Mouse (Mus musculus) liver, embryonic 14.5 days (tissue): ENCODE results near the gene Mea1. TPM values are rescaled to one million over a fixed set of nuclear protein-coding genes. Genes with fewer than 3 reads are reported as not detected.
A peak's percentile ranks its signal among the peaks of the same experiment; 100 is the strongest.

Experiments used
- ATAC-seq: fragments of 200-750 bp; cut with Nextera tagmentation; 2 replicates; pipeline ENCODE4 v1.8.0; 2017; ENCODE audit warnings: moderate number of reproducible peaks, mild to moderate bottlenecking, moderate library complexity; ENCODE audit not compliant: insufficient read depth
- DNase-seq, 3 experiments: peaks; one replicate each; pipeline ENCODE4 v3.0.0-alpha.2; 2012 to 2013; ENCODE audit warnings: low read depth in 3 of 3, low spot score in 3 of 3
- H3K27ac ChIP-seq: fragments of 300-500 bp; sonication (generic); 2 replicates; pipeline ENCODE4 v1.5.1; 2014; ENCODE audit warnings: moderate library complexity, mild to moderate bottlenecking, control low read depth, inconsistent platforms
- H3K27me3 ChIP-seq: fragments of 300-500 bp; sonication (generic); 2 replicates; pipeline ENCODE4 v1.6.1; 2014; ENCODE audit warnings: mild to moderate bottlenecking, low read length, moderate library complexity; ENCODE audit not compliant: control insufficient read depth, insufficient read depth
- H3K36me3 ChIP-seq: fragments of 300-500 bp; sonication (generic); replicated peaks from 2 replicates; pipeline ENCODE4 v1.6.1; 2014; ENCODE audit warnings: low read depth; ENCODE audit not compliant: control insufficient read depth, insufficient read depth
- H3K4me1 ChIP-seq, 2 experiments: fragments of 200-500 bp in 1 of 2; fragments of 300-500 bp in 1 of 2; sonication (generic) in 1 of 2; replicated peaks; 2 replicates each; pipeline ENCODE4 v1.6.1; 2012 to 2014; ENCODE audit warnings: antibody characterized with exemption in 1 of 2, inconsistent platforms in 1 of 2, low read length in 1 of 2; ENCODE audit not compliant: control insufficient read depth in 2 of 2, insufficient read depth in 2 of 2
- H3K4me2 ChIP-seq: fragments of 300-500 bp; sonication (generic); 2 replicates; pipeline ENCODE4 v1.6.1; 2014; ENCODE audit warnings: low read depth, mild to moderate bottlenecking, control low read depth, moderate library complexity
- H3K4me3 ChIP-seq, 2 experiments: fragments of 200-500 bp in 1 of 2; fragments of 300-500 bp in 1 of 2; sonication (generic) in 1 of 2; 2 replicates each; pipeline ENCODE4 v1.5.1; 2012 to 2014; ENCODE audit warnings: low read depth in 2 of 2, low read length in 2 of 2, mild to moderate bottlenecking in 2 of 2, control low read depth in 1 of 2, inconsistent platforms in 1 of 2, moderate library complexity in 1 of 2; ENCODE audit not compliant: insufficient read depth in 1 of 2
- H3K9ac ChIP-seq: fragments of 300-500 bp; sonication (generic); replicated peaks from 2 replicates; pipeline ENCODE4 v1.6.1; 2014; ENCODE audit warnings: mild to moderate bottlenecking, control low read depth, moderate library complexity
- H3K9me3 ChIP-seq: fragments of 300-500 bp; sonication (generic); 2 replicates; pipeline ENCODE4 v1.6.1; 2016; ENCODE audit warnings: low read length, mixed read lengths; ENCODE audit not compliant: control insufficient read depth
- CTCF ChIP-seq: IDR thresholded peaks from 2 replicates; pipeline ENCODE4 v1.5.1; 2016; ENCODE audit warnings: antibody characterized with exemption, low read depth, control low read depth
- EP300 ChIP-seq: IDR thresholded peaks from 2 replicates; pipeline ENCODE4 v1.6.1; 2016; ENCODE audit warnings: antibody characterized with exemption, low read depth
- WGBS: fragments of 180-500 bp; shearing (Covaris S2); extraction: QIAGEN DNeasy Blood & Tissue Kit; methylation state at CpG from one replicate; pipeline ENCODE4 v1.1.7; 2014; ENCODE audit not compliant: insufficient replicate concordance; 5-methylcytosine and 5-hydroxymethylcytosine counted together
- polyA plus RNA-seq, 2 experiments: library from polyadenylated mRNA; depleted of rRNA in 1 of 2; stranded (reverse) in 1 of 2; unstranded in 1 of 2; fragments of >200 nt; fragmentation: Nextera tagmentation in 1 of 2; extraction: Ambion mirVana in 1 of 2; gene quantifications; 2 replicates each; pipeline versions ENCODE4 v1.2.1 to v1.2.3; 2012 to 2014

Mea1 gene
- polyA plus RNA-seq, 2 experiments, result 34.4 to 62.4 TPM

DNA sequence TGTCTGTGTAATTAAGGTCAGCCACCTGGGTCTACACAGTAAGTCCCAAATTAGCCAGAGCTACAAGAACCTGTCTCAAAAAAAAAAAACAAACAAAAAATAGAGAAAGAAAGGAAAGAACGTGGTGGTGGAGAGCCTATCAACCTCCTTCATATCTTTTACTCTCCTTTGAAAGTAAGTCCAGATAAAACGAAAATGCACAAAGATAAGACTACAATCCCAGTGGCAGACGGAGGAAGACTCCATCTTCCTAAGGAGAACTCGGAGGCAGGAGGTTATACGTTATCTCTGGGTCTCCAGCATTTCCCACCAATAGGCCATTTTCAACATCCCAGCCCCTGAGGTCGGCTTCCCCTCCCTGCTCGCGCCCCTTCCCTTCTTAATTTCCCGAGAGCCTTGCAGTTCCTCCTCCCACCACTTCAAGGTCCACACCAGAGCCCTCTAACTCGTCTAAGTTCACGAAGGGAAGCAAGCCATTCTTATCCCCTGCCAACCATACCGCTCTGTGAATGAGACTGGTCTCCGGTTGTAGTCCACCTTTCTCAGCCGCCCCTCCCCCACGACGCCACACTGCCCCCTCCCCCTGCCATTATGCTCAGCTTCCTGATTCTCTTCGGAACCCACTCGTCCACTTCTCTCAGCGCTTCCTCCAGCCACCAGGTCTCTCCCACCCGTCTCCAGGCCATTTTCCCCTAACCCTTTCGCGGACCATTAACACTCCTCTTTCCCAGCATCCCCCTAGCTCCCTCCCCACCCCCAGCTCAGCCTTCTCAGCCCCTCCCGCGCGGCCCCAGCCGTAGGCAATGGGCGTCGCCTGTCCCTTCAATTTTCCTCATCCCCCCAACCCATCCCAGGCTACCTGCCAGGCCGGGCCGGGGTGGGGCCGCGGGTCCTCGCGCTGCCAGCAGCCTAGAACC lies 1.5 kb downstream of the Mea1 start:
- H3K4me3 ChIP-seq, result peak overlapping the region; percentile 65 to 69
- DNase-seq (peak in 1 of 3 experiments; percentile 40), ATAC-seq (peak; percentile 0; the same call in 1 of the 2 replicates)
- peak; percentile 51 for TF ChIP-seq CTCF
- TF ChIP-seq EP300, result no peak
- no peaks in the 10 kb centered on the region for H3K27me3 ChIP-seq
- peak overlapping the region; percentile 76 for H3K9ac ChIP-seq
- WGBS, result under 1% methylated on average over 34 of the region's 34 CpGs
- H3K27ac ChIP-seq, result peak overlapping the region; percentile 19
- H3K9me3 ChIP-seq, result no peaks in the 10 kb centered on the region
- peaks cover 14 to 19% of the 10 kb centered on the region in 2 experiments for H3K4me1 ChIP-seq
- peaks cover 29% of the 10 kb centered on the region for H3K36me3 ChIP-seq
- peak overlapping the region; percentile 88 for H3K4me2 ChIP-seq

DNA sequence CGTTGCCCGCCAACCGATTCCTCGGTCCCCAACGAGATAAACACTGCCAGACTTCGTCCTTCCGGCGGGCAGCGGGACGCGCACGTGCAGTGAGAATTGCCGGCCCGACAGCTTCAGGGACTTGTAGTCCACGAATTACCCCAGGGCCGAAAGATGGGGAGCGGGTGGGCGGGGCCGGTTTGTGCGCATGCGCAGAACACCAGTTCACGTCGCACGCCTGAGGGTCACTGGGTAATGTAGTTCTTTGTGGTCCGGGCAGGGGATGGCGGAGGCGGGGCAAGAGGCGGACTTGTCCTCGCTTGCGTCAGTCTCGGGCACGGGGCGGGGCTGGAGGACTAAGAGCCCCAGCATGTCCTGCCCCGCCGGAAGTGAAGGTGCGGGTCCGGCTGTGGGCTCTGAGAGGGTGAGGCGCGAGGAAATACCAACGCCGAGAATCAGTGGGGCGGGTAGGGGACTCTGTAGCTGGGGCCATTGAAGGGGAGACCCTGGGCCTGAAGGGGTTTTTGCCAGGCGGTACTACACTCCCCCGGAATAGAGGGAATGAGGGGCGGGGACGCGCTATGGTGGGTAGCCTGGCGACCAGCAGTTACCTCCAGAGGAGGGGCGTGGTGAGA lies 2.3 kb downstream of the Mea1 start, which contains the start of gene Klhdc3:
Gene Klhdc3 (minus strand): TSS at position 155 of the 614 bp plus-strand sequence.
- under 1% methylated on average over 49 of the region's 49 CpGs for WGBS
- H3K4me1 ChIP-seq, result peaks cover 14 to 19% of the 10 kb centered on the region in 2 experiments
- peaks cover 25% of the 10 kb centered on the region for H3K36me3 ChIP-seq
- no peak for TF ChIP-seq EP300
- TF ChIP-seq CTCF, result peak; percentile 11; the same call in 1 of the 2 replicates
- H3K4me2 ChIP-seq, result peak within 1 kb of the TSS; percentile 88
- peak within 1 kb of the TSS; percentile 65 to 73 for H3K4me3 ChIP-seq
- ATAC-seq, result peak; percentile 95
- H3K9ac ChIP-seq, result peak within 1 kb of the TSS; percentile 76
- H3K27me3 ChIP-seq, result no peaks in the 10 kb centered on the region
- H3K9me3 ChIP-seq, result no peaks in the 10 kb centered on the region
- peak; percentile 97 to 99 (median 99) for DNase-seq
- peak within 1 kb of the TSS; percentile 19 for H3K27ac ChIP-seq

DNA sequence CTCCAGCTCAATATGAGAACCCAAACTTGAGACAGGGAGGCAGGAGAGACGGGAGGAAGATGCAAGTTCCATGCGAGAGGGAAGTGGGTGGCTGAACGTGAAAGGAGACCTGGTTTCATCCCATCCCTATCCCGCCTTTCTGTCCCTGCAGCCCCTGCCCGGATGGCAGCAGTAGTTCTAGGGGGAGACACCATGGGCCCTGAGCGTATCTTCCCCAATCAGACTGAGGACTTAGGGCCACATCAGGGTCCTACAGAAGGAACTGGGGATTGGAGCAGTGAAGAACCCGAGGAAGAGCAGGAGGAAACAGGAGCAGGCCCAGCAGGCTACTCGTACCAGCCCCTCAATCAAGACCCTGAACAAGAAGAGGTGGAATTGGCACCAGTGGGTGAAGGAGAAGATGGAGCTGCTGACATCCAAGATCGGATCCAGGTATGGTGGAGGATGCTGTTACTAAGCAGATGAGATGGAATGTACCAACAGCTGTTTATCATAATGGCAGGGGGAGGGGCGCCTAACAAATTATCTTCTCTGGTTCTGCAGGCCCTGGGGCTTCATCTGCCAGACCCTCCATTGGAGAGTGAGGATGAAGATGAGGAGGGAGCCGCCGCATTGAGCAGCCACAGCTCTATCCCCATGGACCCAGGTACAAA lies 3.0 kb downstream of the Mea1 start:
- Histone ChIP-seq H3K9ac (peak overlapping the region; percentile 76), H3K36me3 (peaks cover 21% of the 10 kb centered on the region), H3K4me2 (peak overlapping the region; percentile 82), H3K27me3 (no peaks in the 10 kb centered on the region), H3K4me1 (peaks cover 14 to 19% of the 10 kb centered on the region in 2 experiments), H3K9me3 (no peaks in the 10 kb centered on the region), H3K27ac (no peak overlapping the region; the same call in 1 of the 2 replicates), H3K4me3 (peak overlapping the region; percentile 65 to 73)
- 24% methylated on average over 12 of the region's 12 CpGs for WGBS
- TF ChIP-seq EP300, result no peak
- no peak for TF ChIP-seq CTCF
- DNase-seq (no peak), ATAC-seq (no peak)

DNA sequence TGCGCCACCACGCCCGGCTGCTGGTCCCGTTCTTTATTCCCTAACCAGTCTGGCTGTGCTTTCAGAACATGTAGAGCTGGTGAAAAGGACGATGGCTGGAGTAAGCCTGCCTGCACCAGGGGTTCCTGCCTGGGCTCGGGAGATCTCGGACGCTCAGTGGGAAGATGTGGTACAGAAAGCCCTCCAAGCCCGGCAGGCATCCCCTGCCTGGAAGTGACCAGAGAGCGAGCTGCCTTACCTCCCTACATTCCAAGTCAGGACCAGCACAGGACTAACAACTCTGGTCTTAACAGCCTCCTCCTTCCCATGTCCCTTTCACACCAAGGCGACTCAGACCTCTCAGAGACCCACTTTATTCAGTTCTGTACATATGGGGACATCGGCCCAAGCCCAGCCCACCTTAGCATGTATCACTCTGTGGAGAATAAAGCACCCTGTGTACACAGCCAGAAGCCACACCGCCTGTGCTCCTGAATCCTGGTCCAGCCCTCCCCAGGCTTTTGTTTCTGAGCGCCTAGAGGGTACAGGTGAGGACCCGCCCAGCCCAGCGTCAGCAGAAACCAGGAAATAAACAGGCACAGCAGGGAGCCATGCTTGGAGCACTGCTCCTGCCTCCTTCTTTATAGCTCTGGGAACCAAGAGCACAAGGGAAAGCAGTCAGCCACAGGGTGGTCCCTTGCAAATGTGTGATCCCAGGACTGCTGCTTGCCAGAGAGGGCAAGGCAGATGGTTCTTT lies 4.2 kb downstream of the Mea1 start:
- Histone ChIP-seq H3K4me2 (no peak overlapping the region), H3K36me3 (peaks cover 11% of the 10 kb centered on the region), H3K4me1 (peaks cover 14 to 19% of the 10 kb centered on the region in 2 experiments), H3K27me3 (no peaks in the 10 kb centered on the region), H3K9ac (no peak overlapping the region), H3K4me3 (no peak overlapping the region), H3K9me3 (no peaks in the 10 kb centered on the region), H3K27ac (no peak overlapping the region)
- TF ChIP-seq EP300, result no peak
- TF ChIP-seq CTCF, result no peak
- 84% methylated on average over 16 of the region's 16 CpGs for WGBS
- no peak for DNase-seq
- no peak for ATAC-seq
